Mouse (Mus musculus) olfactory bulb, adult 2 months (tissue): Measurements from ENCODE around the gene Grip1.

Source experiments
- CTCF ChIP-seq: fragments of 200-500 bp; IDR thresholded peaks from 2 replicates; pipeline ENCODE4 v1.5.1; 2012; ENCODE audit warnings: low read depth, mild to moderate bottlenecking, low read length, moderate library complexity; ENCODE audit not compliant: insufficient read depth
- POLR2A ChIP-seq: fragments of 200-500 bp; IDR thresholded peaks from 2 replicates; pipeline ENCODE4 v1.6.1; 2012; ENCODE audit warnings: mild to moderate bottlenecking, low read depth, low read length, moderate library complexity; ENCODE audit not compliant: insufficient read depth

DNA sequence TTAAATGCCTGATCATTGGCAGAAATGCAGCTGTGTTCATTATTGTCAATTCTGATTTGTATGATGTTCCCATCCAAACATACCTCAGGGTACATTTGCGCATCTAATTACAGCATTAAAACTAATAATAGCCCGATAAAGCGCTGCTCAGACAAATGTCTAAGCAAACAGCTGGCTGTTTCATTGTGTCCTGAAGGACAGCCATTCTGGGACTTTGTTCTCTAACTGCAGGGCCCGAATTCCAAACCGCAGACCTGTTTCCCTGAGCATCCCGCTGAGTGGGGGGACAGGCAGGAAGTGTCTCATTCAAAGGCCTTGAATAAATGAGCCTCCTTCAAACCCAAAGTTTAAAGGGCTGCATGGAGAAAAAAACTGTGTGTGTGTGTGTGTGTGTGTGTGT is 30.1 kb downstream of the Grip1 start:
- TF ChIP-seq CTCF (no peak), POLR2A (no peak)
